Mouse (Mus musculus) forebrain, embryonic 15.5 days (tissue): ENCODE measurements around the gene Ust. TPM values are rescaled to one million over a fixed set of nuclear protein-coding genes. Genes with fewer than 3 reads are reported as not detected.

ENCODE experiments used
- ATAC-seq: fragments of 200-750 bp; cut with Nextera tagmentation; replicated peaks from 2 replicates; pipeline ENCODE4 v1.8.0; 2017; ENCODE audit warnings: mild to moderate bottlenecking, moderate TSS enrichment, moderate library complexity
- H3K27ac ChIP-seq: fragments of 300-500 bp; sonication (generic); replicated peaks from 2 replicates; pipeline ENCODE4 v1.5.1; 2015; ENCODE audit warnings: mild to moderate bottlenecking, inconsistent platforms
- H3K27me3 ChIP-seq: fragments of 300-500 bp; sonication (generic); 2 replicates; pipeline ENCODE4 v1.6.1; 2015; ENCODE audit warnings: inconsistent platforms
- H3K36me3 ChIP-seq: fragments of 300-500 bp; sonication (generic); 2 replicates; pipeline ENCODE4 v1.6.1; 2015; ENCODE audit warnings: mild to moderate bottlenecking, inconsistent platforms
- H3K4me1 ChIP-seq: fragments of 300-500 bp; sonication (generic); 2 replicates; pipeline ENCODE4 v1.6.1; 2015; ENCODE audit warnings: inconsistent platforms
- H3K4me2 ChIP-seq: fragments of 300-500 bp; sonication (generic); replicated peaks from 2 replicates; pipeline ENCODE4 v1.6.1; 2015; ENCODE audit warnings: mild to moderate bottlenecking, inconsistent platforms
- H3K4me3 ChIP-seq: fragments of 300-500 bp; sonication (generic); 2 replicates; pipeline ENCODE4 v1.5.1; 2015; ENCODE audit warnings: mild to moderate bottlenecking, inconsistent platforms
- H3K9ac ChIP-seq: fragments of 300-500 bp; sonication (generic); replicated peaks from 2 replicates; pipeline ENCODE4 v1.6.1; 2015; ENCODE audit warnings: mild to moderate bottlenecking, inconsistent platforms
- H3K9me3 ChIP-seq: fragments of 300-500 bp; sonication (generic); 2 replicates; pipeline ENCODE4 v1.6.1; 2016; ENCODE audit warnings: inconsistent platforms
- WGBS: fragments of 180-500 bp; shearing (Covaris S2); methylation state at CpG from one replicate; pipeline ENCODE4 v1.1.7; 2015; ENCODE audit warnings: mixed read lengths; 5-methylcytosine and 5-hydroxymethylcytosine counted together
- polyA plus RNA-seq: library from polyadenylated mRNA; unstranded; fragments of >200 nt; fragmentation: Nextera tagmentation; extraction: Ambion mirVana; gene quantifications from 2 replicates; pipeline ENCODE4 v1.2.1, GENCODE M21; 2015

The Ust gene
- polyA plus RNA-seq, 1 experiment from 2014 or later = 8.1 TPM

DNA sequence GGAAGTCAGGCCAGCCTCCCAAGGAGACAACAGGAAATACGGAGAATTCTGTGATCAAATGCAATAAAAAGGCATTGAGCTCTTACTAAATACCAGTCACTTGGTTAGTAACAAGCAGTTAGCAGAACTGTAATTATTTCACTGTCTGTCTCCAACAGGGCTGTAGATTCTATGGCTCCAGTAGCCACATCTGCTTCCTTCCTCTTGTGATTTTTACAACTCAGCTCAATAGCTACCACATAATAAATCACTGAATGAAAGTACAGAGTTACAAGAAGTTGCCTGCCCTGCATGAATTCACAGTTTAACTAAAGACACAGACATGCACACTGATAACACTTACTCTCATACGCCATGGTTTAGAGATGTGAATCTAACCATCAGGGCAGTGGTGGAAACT lies 176.1 kb downstream of the Ust start:
- 87% methylated on average over 2 of the region's 2 CpGs for WGBS
- no peak for ATAC-seq
- Histone ChIP-seq H3K9me3 (no peaks in the 10 kb centered on the region), H3K4me2 (no peak overlapping the region), H3K9ac (no peak overlapping the region), H3K4me3 (no peak overlapping the region), H3K36me3 (no peaks in the 10 kb centered on the region), H3K4me1 (peaks cover 9% of the 10 kb centered on the region; the same call in 1 of the 2 replicates), H3K27ac (no peak overlapping the region), H3K27me3 (no peaks in the 10 kb centered on the region)

DNA sequence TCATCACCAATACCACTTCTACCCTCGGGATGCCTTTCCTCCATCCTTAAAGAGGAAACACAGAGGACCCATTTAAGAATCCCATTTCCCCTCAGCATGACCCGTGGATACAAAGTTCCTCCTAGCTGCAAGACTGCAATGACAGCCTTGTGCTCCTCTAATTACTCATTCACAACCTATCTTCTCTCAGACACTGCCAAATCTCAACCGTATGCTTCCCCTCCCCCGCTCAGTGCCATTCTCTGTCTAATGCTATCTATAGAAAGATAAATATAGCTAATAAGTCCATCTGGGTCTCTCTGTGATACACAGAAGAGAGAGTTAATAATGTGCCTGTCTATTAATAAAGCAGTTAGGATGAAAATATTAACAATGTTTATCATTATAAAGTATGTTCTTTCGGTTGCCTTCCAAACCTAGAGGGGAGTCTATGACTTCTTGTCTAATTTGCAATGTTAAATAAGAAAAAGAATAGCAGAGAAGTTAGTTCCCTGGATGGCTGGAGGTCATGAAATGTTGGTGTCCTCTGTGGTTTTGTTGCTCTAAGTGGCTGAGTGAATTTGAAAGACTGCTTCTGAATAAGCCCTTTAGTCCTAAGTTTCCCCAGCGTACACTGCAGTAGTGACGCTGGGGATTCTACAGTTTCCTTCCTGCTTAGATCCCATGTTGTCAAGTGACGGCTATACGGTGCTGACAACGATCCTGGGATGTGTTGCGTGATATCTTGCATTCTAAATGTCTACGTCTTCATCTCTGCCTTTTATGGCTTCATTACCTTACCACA lies 178.8 kb downstream of the Ust start:
- H3K4me1 ChIP-seq = peaks cover 9% of the 10 kb centered on the region; the same call in 1 of the 2 replicates
- H3K27me3 ChIP-seq = no peaks in the 10 kb centered on the region
- H3K9me3 ChIP-seq = no peaks in the 10 kb centered on the region
- H3K4me2 ChIP-seq = no peak overlapping the region
- no peak overlapping the region for H3K4me3 ChIP-seq
- 0 out of 2 replicates have a peak, but pooled peaks have one; percentile 55 for ATAC-seq
- no peak overlapping the region for H3K9ac ChIP-seq
- no peaks in the 10 kb centered on the region for H3K36me3 ChIP-seq
- H3K27ac ChIP-seq = no peak overlapping the region
- WGBS = 70% methylated on average over 12 of the region's 12 CpGs

DNA sequence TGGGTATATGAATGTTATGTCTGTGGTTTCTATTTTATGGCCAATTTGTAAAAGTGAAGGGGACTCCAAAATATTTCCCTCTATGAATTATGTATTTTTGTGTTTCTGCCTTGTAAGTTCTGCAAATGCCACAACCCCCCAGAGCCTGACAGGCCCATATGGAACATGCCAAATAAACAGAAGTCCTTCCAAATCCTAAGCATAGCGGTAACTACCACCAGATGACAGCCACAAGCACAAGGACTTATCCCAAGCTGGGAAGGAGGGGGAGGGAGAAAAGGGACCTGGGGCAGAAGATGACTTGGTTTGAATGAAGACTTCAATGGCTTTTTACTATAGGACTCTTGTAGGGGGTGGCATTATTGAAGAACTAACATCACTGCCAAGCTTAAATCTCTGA lies 182.0 kb downstream of the Ust start:
- Histone ChIP-seq H3K9me3 (no peaks in the 10 kb centered on the region), H3K4me2 (no peak overlapping the region), H3K4me1 (peaks cover 9% of the 10 kb centered on the region; the same call in 1 of the 2 replicates), H3K27me3 (no peaks in the 10 kb centered on the region), H3K36me3 (no peaks in the 10 kb centered on the region), H3K4me3 (no peak overlapping the region), H3K27ac (no peak overlapping the region), H3K9ac (no peak overlapping the region)
- 85% methylated on average over 1 of the region's 1 CpGs for WGBS
- peak; percentile 51 for ATAC-seq

DNA sequence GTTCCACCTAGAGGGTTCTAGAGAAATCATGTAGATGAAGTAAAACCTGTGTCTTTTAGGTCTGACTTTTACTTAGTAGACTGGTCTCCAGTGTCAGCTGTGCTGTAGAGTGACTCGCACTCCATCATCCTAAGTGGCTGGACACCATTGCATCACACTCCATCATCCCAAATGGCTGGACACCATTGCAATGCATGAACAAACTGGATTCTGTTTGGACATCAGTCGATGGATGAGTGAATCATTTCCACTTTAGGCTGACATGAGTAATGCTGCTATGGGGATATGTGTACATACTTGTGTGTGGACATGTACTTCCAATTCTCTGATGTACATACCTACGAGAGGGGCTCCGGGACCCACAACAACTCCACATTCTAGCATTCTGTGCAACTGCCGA lies 187.7 kb downstream of the Ust start:
- H3K4me2 ChIP-seq = no peak overlapping the region
- no peaks in the 10 kb centered on the region for H3K4me1 ChIP-seq
- 84% methylated on average over 5 of the region's 5 CpGs for WGBS
- H3K9ac ChIP-seq = no peak overlapping the region
- H3K27me3 ChIP-seq = no peaks in the 10 kb centered on the region
- no peak overlapping the region for H3K27ac ChIP-seq
- no peak for ATAC-seq
- H3K36me3 ChIP-seq = no peaks in the 10 kb centered on the region
- no peak overlapping the region for H3K4me3 ChIP-seq
- no peaks in the 10 kb centered on the region for H3K9me3 ChIP-seq

DNA sequence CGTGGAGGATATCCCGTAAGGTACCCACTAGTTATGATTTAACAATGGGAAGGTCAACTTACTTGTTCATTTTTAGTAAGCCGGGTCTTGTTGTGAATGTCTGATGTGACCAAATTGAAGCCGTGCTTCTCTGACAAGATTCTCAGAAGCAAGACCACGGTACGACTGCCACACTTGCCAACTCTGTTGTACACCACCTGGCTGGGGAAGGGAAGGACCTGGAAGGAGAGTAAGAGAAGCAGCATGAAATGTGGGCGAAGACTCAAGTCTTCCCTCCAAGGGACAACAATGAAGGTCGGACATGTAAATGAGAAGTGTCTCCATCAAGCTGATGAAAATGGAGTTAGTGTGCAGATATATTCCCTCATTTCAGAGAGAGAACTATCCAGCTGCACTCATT lies 188.6 kb downstream of the Ust start:
- Histone ChIP-seq H3K27me3 (no peaks in the 10 kb centered on the region), H3K9me3 (no peaks in the 10 kb centered on the region), H3K4me3 (no peak overlapping the region), H3K9ac (no peak overlapping the region), H3K36me3 (no peaks in the 10 kb centered on the region), H3K4me2 (no peak overlapping the region), H3K27ac (no peak overlapping the region), H3K4me1 (no peaks in the 10 kb centered on the region)
- 89% methylated on average over 8 of the region's 8 CpGs for WGBS
- ATAC-seq = no peak

DNA sequence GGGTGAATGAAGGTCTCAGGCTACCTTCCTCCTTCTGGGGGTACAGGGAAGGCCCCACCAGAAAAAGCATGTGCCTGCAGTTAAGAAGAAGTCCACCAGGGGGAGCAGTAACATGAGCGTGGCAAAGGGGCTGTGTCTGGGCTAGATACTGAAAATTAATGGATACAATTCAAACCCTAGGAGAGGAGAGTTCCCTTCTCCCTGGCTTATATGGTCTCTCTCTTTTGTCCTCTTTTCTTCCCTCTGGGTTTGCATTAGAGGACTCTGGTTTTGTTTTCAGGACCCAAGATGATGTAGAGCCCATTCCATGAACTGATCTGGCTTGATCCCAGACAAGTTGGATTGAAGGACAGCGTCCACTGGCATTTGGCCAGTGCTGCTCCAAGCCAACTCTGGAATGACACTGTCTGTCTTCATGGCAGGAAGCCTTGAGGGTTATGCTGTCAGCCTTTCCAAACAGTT lies 195.3 kb downstream of the Ust start:
- H3K27ac ChIP-seq = no peak overlapping the region
- H3K9me3 ChIP-seq = no peaks in the 10 kb centered on the region
- H3K4me1 ChIP-seq = no peaks in the 10 kb centered on the region
- ATAC-seq = peak; percentile 48; the same call in 1 of the 2 replicates
- H3K4me3 ChIP-seq = no peak overlapping the region
- H3K9ac ChIP-seq = no peak overlapping the region
- no peaks in the 10 kb centered on the region for H3K27me3 ChIP-seq
- 42% methylated on average over 2 of the region's 2 CpGs for WGBS
- H3K36me3 ChIP-seq = no peaks in the 10 kb centered on the region
- no peak overlapping the region for H3K4me2 ChIP-seq

DNA sequence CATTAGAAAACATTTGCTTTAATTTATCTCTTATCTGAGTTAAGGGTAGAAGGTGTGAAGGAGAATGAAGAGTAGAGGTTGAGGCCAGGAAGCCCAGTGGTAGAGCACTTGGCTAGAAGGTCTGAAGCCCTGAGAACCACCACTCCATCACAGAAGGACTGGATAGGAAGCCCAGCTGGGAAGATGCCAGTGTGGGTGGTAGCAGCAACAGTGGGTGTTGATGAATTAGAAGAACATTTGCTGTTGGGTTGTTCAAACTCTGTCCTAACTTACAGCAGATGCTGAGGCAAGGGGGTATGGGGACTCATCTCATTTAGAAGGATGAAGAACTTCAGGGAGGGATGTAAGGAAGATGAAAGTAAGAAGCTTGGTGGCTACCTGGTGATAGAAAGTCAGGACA lies 197.9 kb downstream of the Ust start:
- no peaks in the 10 kb centered on the region for H3K27me3 ChIP-seq
- H3K36me3 ChIP-seq = no peaks in the 10 kb centered on the region
- no peak overlapping the region for H3K4me2 ChIP-seq
- no peak overlapping the region for H3K4me3 ChIP-seq
- H3K4me1 ChIP-seq = no peaks in the 10 kb centered on the region
- no peak overlapping the region for H3K27ac ChIP-seq
- H3K9me3 ChIP-seq = no peaks in the 10 kb centered on the region
- no peak for ATAC-seq
- no peak overlapping the region for H3K9ac ChIP-seq

DNA sequence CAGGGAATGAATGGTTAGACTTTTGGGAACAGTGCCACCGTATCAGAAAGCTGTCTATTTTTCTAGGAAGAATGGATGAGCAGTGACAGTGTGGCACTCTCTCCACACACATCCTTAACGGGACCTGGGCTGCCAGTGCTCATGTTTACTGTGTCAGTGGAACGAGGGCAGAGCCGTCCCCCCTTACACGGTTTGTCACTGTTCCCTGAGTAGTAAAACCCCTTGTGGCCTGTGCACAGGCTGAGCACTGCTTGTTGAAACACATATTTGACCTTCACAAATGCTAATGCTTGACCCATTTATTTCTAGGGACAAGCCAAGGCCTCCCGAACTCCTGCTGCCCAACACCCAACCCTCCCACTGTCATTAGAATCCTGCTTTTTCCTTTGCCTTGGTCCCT lies 209.2 kb downstream of the Ust start:
- Histone ChIP-seq H3K9me3 (no peaks in the 10 kb centered on the region), H3K4me2 (no peak overlapping the region), H3K9ac (no peak overlapping the region), H3K36me3 (no peaks in the 10 kb centered on the region), H3K27me3 (no peaks in the 10 kb centered on the region), H3K4me1 (no peaks in the 10 kb centered on the region), H3K4me3 (no peak overlapping the region), H3K27ac (no peak overlapping the region)
- WGBS = 60% methylated on average over 6 of the region's 6 CpGs
- ATAC-seq = no peak

DNA sequence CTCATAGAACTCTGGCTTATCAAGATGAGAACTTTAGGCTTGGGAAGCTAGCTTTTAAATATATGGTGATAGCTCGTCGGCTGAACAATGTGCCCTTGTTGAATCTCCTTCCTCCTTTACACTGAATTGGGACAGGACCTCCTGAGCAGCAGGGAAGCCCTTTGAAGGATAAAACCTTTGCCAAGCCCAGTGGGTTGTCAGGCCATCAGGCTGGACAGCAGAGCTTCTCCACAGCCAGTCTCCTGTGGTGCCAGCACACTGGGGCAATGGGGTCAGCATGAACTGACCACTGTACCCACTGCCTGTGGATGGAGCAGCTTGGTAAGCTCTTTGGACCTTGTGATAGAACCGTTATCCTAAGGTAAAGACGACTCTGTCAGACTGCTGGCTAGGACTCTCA lies 214.4 kb downstream of the Ust start:
- no peaks in the 10 kb centered on the region for H3K27me3 ChIP-seq
- H3K4me1 ChIP-seq = no peaks in the 10 kb centered on the region
- H3K36me3 ChIP-seq = no peaks in the 10 kb centered on the region
- H3K9ac ChIP-seq = no peak overlapping the region
- ATAC-seq = no peak
- no peak overlapping the region for H3K4me3 ChIP-seq
- 65% methylated on average over 4 of the region's 4 CpGs for WGBS
- H3K4me2 ChIP-seq = no peak overlapping the region
- no peaks in the 10 kb centered on the region for H3K9me3 ChIP-seq
- no peak overlapping the region for H3K27ac ChIP-seq

DNA sequence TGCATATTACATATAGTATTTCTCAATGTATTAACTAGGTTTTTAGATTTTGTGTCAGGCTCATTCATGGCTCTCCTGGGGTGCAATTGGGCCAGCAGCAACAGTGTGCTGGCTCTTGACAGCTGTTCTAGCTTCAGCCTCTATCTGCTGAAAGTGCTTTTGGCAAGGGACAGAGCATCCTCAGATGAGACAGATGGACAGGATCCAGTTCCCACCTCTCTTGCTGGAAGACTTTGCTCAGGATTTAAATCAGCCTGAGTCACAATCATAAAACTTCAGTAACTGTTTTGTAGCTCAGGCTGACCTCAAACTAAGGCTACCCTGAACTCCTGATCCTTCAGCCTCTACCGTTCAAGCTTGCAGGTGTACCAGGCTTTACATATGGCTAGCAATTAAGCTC lies 219.5 kb downstream of the Ust start:
- H3K9ac ChIP-seq = no peak overlapping the region
- H3K9me3 ChIP-seq = no peaks in the 10 kb centered on the region
- no peaks in the 10 kb centered on the region for H3K27me3 ChIP-seq
- WGBS = 94% methylated on average over 1 of the region's 1 CpGs
- no peak overlapping the region for H3K4me3 ChIP-seq
- H3K4me2 ChIP-seq = no peak overlapping the region
- no peaks in the 10 kb centered on the region for H3K36me3 ChIP-seq
- no peaks in the 10 kb centered on the region for H3K4me1 ChIP-seq
- no peak for ATAC-seq
- H3K27ac ChIP-seq = no peak overlapping the region

DNA sequence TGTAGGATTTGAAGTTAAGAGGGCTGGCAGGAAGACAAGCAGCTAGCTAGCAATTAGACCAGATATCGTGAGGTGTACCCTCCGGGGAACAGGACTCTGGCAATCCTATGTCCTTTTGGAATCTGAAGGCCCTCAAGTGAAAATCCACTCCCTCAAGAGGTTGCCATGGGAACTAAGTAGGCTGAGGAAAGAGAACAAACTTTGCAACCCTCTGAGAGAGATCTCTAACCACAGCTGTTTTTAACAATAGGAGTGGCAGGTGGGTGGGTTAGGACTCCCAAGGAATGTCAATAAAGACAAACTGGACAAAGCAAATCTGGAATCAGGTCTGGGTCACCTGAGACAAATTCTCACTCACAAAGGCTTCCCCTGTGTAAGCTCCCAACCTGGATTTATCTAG lies 221.4 kb downstream of the Ust start:
- ATAC-seq = no peak
- H3K4me3 ChIP-seq = no peak overlapping the region
- H3K4me2 ChIP-seq = no peak overlapping the region
- H3K9me3 ChIP-seq = no peaks in the 10 kb centered on the region
- H3K27ac ChIP-seq = no peak overlapping the region
- no peaks in the 10 kb centered on the region for H3K27me3 ChIP-seq
- no peak overlapping the region for H3K9ac ChIP-seq
- WGBS = 13% methylated on average over 2 of the region's 2 CpGs
- H3K4me1 ChIP-seq = no peaks in the 10 kb centered on the region
- H3K36me3 ChIP-seq = no peaks in the 10 kb centered on the region

DNA sequence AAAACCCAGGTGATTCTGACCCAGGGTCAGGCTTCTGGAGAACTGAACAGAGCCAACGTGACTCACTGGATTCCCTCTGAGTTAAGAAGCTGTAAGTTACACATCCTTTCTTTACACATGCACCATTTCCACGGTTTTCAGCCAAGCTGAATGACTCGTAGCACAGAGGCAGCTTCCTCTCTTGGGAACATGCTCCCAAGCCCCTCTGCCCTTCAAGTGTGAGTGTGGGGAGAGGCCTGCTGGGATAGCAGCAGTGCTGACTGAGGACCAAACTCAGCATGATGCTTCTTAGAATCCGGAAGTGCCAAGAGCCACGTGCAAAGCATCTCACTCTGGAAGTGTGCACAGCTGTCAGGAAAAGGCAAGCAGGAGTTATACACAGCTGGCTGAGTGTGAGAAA lies 228.0 kb downstream of the Ust start:
- Histone ChIP-seq H3K27ac (no peak overlapping the region), H3K9me3 (no peaks in the 10 kb centered on the region), H3K27me3 (no peaks in the 10 kb centered on the region), H3K36me3 (no peaks in the 10 kb centered on the region), H3K9ac (no peak overlapping the region), H3K4me3 (no peak overlapping the region), H3K4me2 (no peak overlapping the region), H3K4me1 (no peaks in the 10 kb centered on the region)
- 68% methylated on average over 5 of the region's 5 CpGs for WGBS
- no peak for ATAC-seq

DNA sequence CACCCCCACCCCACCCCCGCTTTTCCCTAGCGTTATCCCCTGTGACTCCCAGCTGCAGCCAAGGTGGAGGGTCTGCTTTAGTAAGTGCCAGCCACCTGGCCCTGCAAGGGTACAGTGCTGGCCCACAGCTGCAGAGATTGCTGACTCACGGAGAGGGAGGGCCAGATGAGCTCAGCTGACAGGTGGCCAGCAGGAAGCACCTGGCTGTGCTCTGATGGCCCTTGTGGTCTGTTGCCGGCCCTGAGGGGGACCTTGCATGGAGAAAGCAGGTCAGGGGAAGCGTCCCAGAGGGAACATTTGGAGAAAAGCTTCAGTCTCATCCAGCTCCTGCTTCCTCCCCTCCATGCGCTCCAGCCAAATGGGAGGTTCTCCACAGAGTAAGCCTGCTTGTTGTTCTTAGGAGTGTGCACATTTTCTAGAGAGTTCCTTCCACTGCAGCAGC lies 231.3 kb downstream of the Ust start:
- WGBS = 29% methylated on average over 6 of the region's 6 CpGs
- Histone ChIP-seq H3K9me3 (no peaks in the 10 kb centered on the region), H3K27ac (no peak overlapping the region), H3K27me3 (no peaks in the 10 kb centered on the region), H3K4me2 (no peak overlapping the region), H3K36me3 (no peaks in the 10 kb centered on the region), H3K4me1 (no peaks in the 10 kb centered on the region), H3K9ac (no peak overlapping the region), H3K4me3 (no peak overlapping the region)
- no peak for ATAC-seq
